Mouse (Mus musculus) kidney, postnatal 10 days (tissue): ENCODE data around the gene Srgap1.
A peak's percentile ranks its signal among the peaks of the same experiment; 100 is the strongest.

Experiments used
- DNase-seq: peaks from one replicate; pipeline ENCODE4 v3.0.0; 2021; ENCODE audit warnings: mixed read lengths

Gene Srgap1

GRCm38 (mm10) chr10:122016631-122017030 is 30.5 kb downstream of the Srgap1 start:
- no peak for DNase-seq

- no peak for DNase-seq
Measured at GRCm38 (mm10) chr10:122012321-122012720, 34.8 kb downstream of the Srgap1 start.

GRCm38 (mm10) chr10:122008731-122009391 is 38.3 kb downstream of the Srgap1 start:
- DNase-seq: peak; percentile 76

GRCm38 (mm10) chr10:122008370-122008730 is 38.8 kb downstream of the Srgap1 start:
- no peak for DNase-seq

- DNase-seq: no peak
Measured at GRCm38 (mm10) chr10:122006606-122007005, 40.5 kb downstream of the Srgap1 start.

- no peak for DNase-seq
Measured at GRCm38 (mm10) chr10:122006151-122006550, 41.0 kb downstream of the Srgap1 start.

GRCm38 (mm10) chr10:122005560-122005959 is 41.6 kb downstream of the Srgap1 start:
- no peak for DNase-seq

GRCm38 (mm10) chr10:122002930-122003329 is 44.2 kb downstream of the Srgap1 start:
- no peak for DNase-seq

GRCm38 (mm10) chr10:121998806-121999205 is 48.3 kb downstream of the Srgap1 start:
- no peak for DNase-seq

GRCm38 (mm10) chr10:121996500-121996899 is 50.6 kb downstream of the Srgap1 start:
- no peak for DNase-seq

GRCm38 (mm10) chr10:121995448-121995847 is 51.7 kb downstream of the Srgap1 start:
- no peak for DNase-seq

- no peak for DNase-seq
Measured at GRCm38 (mm10) chr10:121994660-121995059, 52.5 kb downstream of the Srgap1 start.

GRCm38 (mm10) chr10:121992609-121993008 is 54.5 kb downstream of the Srgap1 start:
- DNase-seq: no peak

- no peak for DNase-seq
Measured at GRCm38 (mm10) chr10:121986997-121987396, 60.1 kb downstream of the Srgap1 start.

GRCm38 (mm10) chr10:121984887-121985286 is 62.2 kb downstream of the Srgap1 start:
- no peak for DNase-seq

GRCm38 (mm10) chr10:121983993-121984610 is 63.0 kb downstream of the Srgap1 start:
- DNase-seq: peak; percentile 89

GRCm38 (mm10) chr10:121975330-121975729 is 71.8 kb downstream of the Srgap1 start:
- DNase-seq: peak; percentile 32

- no peak for DNase-seq
Measured at GRCm38 (mm10) chr10:121974591-121974990, 72.5 kb downstream of the Srgap1 start.

GRCm38 (mm10) chr10:121973281-121973680 is 73.8 kb downstream of the Srgap1 start:
- DNase-seq: no peak

GRCm38 (mm10) chr10:121972249-121972892 is 74.7 kb downstream of the Srgap1 start:
- no peak for DNase-seq

- no peak for DNase-seq
Measured at GRCm38 (mm10) chr10:121971658-121972057, 75.5 kb downstream of the Srgap1 start.

- DNase-seq: no peak
Measured at GRCm38 (mm10) chr10:121970912-121971311, 76.2 kb downstream of the Srgap1 start.

GRCm38 (mm10) chr10:121964114-121964513 is 83.0 kb downstream of the Srgap1 start:
- DNase-seq: no peak

GRCm38 (mm10) chr10:121962053-121962452 is 85.1 kb downstream of the Srgap1 start:
- no peak for DNase-seq
